Mouse (Mus musculus) heart, adult 9 months (tissue): ENCODE measurements around the gene Slc25a38.

Source experiments
- DNase-seq, 2 experiments: peaks; one replicate each; pipeline ENCODE4 v3.0.0; 2022; ENCODE audit warnings: low spot score in 2 of 2

Gene Slc25a38

GRCm38 (mm10) chr9:120144474-120144873 lies 34.3 kb downstream of the Slc25a38 start:
- no peak for DNase-seq

- no peak for DNase-seq
Measured at GRCm38 (mm10) chr9:120149222-120149828, 39.2 kb downstream of the Slc25a38 start, which contains the start of gene Mobp. Gene Mobp, plus strand, starts transcription at chr9:120149707.

DNA sequence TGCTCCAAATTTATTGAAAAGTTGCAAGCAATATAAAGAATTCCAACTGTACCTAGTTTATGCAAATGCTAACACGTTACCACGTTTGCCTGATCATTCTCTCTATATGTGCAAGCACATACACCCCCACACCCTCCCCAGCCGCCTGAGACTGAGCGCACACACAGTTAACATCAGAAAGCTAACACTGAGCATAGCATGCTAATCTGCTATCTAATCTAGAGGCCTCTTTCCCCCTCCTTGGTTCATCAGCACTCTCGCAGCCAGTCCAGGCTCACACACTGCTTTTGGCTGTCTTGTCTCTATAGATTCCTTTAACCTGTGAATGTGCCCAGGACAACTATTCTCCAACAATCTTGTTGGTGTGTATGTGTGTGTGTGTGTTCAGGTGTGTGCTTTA lies 41.0 kb downstream of the Slc25a38 start:
- no peak for DNase-seq

DNA sequence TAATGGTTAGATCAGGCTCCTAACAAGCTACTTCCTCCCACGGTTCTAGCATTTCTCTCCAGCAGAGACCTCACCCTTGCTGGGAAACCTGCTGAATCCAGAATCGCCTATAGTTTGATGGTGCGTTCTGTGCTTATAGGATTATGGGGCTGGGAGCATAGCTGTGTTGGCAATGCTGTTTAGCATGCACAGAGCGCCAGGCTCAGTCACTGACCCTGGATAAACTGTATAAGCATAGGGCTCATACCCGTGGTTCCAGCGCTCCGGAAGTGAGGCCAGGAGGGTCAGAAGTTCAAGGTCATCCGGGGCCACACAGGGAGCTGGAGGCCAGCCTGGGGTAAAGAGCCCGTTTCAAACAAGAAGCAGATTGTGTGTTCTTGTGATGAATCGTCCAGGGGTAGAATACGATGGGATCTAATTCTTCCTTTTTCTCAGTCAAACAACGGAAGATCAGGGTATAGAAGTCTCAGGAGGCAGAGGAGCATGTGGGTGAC lies 41.8 kb downstream of the Slc25a38 start:
- no peak for DNase-seq

- DNase-seq = no peak
Measured at GRCm38 (mm10) chr9:120158047-120158446, 47.9 kb downstream of the Slc25a38 start.

- no peak for DNase-seq
Measured at GRCm38 (mm10) chr9:120163862-120164261, 53.7 kb downstream of the Slc25a38 start.

DNA sequence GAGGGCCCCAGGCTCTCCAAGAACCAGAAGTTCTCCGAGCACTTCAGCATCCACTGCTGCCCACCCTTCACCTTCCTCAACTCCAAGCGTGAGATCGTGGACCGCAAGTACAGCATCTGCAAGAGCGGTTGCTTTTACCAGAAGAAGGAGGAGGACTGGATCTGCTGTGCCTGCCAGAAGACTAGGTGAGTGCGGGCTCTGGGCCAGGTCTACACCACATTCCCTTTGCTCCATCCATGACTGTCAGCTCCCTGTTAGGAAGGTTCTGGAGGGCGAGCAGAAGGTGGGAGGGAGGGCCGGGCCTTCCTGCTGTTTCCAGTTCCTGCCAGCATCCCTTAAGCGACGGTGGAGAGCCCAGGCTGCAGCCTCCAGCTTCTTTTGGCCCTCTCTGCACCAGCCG lies 57.7 kb downstream of the Slc25a38 start:
- DNase-seq = no peak

DNA sequence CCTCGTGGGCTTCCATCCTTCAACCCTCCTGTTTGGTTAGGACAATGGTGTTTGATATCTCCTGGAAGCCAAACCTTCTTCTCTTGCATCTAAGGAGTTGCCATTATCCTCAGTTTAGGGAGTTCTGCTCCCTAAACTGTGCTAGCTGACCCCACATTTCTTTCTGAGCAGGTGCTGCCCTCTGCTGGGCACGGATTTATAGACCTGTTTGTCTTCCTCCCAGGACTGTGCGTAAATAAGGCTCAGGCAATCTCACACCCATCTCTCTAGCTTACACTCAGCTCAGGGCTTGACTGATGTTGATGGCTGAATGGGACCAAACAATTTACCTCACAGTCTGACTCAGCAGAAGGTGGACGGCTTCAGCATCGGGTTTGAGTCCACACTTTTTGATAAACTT lies 61.1 kb downstream of the Slc25a38 start:
- peak in 1 of 2 experiments; percentile 27 for DNase-seq
